Mouse (Mus musculus) retina, postnatal 7 days (tissue): ENCODE results near the gene Gm20388.

Experiments
- DNase-seq: peaks from one replicate; pipeline ENCODE4 v3.0.0-alpha.2; 2012; ENCODE audit warnings: low read depth, low spot score

The Gm20388 gene

DNA sequence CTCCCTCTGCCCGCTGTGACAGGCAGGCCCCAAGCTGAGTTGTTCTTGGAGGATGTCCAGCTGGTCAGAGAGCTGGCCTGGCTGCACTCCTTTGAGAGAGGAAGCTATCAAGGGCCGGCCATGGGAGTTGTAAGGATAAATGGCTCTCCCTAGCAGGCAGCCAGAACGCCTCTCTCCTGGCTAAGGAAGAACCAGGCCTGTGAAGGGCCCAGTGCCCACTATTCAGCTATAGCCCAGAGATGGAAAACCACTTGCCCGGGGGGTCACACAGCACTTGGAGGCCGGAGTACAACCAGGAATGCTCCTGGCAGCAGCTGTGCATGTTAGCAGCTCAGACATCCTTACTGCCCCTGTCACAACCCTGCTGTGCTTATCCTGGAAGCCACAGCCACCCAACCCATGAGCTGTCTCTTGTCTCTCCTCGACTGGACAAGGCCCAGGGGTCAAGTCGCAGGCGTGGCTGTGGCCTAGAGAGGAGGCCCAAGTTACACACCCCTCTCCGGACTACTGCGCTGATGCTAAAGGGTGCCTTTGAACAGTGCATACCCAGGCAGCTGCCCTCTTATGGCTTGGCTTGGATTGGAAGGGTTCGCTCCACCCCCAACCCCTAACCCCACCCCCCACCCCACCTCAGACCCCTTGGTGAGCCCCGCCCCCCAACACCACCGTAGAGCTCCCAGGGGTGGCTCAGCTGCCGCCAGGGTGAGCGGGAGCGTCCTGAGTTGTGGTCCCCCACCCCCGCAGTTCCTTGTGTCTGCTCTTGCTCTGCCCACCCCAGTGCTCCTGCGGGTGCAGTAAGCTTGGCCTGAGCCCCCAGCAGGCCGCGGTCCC lies 593.8 kb downstream of the Gm20388 start:
- DNase-seq = no peak

- DNase-seq = peak; percentile 76
Measured at GRCm38 (mm10) chr8:120505082-120505511, 594.5 kb downstream of the Gm20388 start.

- no peak for DNase-seq
Measured at GRCm38 (mm10) chr8:120505619-120506310, 595.1 kb downstream of the Gm20388 start.

GRCm38 (mm10) chr8:120506562-120506961 lies 595.9 kb downstream of the Gm20388 start:
- no peak for DNase-seq

DNA sequence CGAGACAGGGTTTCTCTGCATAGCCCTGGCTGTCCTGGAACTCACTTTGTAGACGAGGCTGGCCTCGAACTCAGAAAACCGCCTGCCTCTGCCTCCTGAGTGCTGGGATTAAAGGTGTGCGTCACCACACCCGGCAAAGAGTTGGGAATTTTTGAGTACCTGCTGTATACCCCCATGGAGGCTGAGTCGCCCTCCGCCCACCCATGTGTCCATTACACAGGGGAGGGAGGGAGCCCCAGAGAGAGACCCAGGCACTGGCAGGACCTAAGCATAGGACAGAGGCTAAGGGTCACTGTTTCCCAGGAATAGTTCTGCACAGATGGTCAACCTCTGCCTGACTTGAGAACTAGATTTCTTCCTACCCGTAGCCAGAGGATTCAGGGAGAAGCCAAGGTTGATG lies 596.6 kb downstream of the Gm20388 start:
- no peak for DNase-seq

DNA sequence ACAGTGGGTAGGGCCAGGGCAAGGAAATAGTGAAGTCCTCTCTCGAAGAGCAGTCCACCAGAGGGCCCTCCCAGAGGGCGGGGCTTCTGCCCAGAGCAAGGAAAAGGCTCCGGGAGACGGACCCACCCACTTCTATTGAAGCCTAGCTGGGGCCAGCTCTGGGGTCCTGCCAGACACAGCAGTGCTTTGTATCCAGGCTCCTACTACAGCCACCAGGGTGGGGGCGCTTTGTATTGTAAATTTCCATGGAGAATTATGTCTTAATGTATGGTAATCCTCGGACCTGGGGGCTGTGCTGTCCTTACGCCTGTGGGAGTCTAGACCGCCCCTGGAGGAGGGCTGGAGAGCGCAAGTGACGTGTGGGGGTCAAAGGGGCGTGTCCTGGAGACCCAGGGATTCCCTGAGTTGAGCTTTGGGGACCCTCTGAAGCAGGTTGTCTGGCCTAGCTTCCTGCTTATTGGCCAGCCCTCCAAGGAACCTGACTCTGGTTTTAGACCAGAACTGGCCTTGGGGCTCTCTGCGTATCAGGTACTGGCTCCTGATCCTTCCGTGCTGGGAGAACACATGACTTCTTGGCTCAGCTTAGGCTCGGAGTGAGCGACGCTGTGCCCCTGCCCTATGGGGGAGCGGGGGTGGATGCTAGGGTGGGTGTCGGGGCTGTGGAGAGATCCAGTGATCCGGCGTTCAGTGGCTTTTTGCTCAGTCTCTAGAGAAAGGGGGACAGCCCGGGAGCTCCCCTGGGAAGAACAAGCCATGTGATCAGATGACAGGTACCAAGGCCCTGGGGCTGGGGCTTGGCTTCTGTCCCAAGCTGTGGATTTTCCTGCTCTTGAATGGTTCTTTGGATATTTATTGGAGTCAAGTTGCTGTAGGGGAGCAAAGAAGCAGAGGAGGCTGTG lies 598.7 kb downstream of the Gm20388 start:
- no peak for DNase-seq

- no peak for DNase-seq
Measured at GRCm38 (mm10) chr8:120510035-120510416, 599.4 kb downstream of the Gm20388 start.

GRCm38 (mm10) chr8:120510863-120511457 lies 600.3 kb downstream of the Gm20388 start:
- no peak for DNase-seq

- no peak for DNase-seq
Measured at GRCm38 (mm10) chr8:120511737-120512136, 601.1 kb downstream of the Gm20388 start.

DNA sequence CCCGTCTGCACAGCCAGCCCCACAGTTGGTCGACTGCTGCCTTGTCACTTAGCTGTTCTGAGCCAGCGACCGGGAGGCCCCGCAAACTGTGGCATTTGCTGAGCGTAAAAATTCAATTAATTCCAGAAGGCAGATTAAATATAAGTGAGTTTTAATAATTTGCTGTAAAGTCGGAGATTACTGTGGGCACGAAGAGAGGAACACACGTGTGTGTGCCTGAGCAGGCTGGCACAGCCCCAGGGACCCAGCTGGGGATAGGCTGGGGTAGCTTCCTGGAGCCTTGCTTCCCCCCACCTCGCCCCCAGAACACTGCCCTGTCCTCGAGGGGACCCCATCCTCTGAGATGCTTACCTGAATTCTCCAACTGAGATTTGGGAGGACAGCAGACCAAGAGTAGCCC lies 601.7 kb downstream of the Gm20388 start:
- no peak for DNase-seq

GRCm38 (mm10) chr8:120513145-120513544 lies 602.5 kb downstream of the Gm20388 start:
- no peak for DNase-seq

DNA sequence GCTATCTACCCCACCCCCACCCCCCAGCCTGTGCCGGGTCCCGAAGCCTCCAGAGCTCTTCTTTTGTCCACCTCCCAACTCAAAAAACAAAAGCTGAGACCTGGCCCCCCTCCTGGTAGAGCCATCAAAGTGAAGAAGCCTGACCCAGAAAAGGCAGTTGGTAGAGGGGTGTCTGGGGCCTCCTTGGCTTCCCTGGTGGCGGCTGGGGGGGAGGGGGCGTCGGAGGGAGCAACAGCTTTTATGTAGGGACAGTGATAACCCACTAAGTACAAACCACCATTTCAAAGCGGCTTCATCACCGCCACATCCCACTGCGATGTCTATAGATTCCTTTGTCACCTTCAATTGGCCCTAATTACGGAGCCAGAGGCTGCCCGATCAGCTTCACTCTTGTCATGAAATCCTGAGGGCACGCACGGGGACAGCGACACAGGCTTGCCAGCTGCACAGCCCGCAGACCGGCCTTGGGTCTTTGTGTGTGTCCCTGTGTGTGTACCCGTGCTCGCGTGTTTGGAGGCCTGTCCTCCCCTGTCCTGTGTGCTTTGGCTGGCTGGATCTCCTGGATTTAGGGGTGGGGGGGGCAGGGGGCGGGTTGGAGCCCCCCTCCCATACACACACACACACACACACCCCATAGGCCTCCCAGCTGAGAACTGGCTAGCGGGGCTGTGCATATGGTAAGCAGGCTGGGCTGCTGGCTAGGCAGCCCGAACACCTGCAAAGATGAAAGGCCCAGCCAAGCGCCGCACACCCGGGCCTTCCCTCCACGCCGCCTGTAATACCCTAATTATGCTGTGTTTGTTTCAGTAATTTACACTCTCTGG lies 603.2 kb downstream of the Gm20388 start:
- no peak for DNase-seq

DNA sequence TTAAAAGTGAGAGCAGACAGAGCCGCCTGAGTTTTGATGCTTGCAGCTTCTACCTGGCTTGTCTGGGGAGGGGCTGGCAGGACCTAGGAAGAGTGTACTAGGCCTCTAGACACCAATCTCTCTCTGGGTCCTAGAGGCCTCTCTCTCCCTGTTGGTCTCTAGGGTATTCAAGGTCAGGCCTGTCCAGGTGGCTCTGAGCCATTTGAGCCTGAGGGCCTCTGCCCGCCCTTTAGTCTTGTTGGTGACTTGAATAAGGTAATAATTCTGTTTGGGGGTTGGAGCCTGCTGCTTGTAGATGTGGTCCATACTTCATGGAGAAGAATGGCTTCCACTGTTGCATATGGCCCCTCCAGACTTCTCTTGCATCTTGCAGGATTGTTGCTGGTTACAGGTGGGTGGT lies 604.6 kb downstream of the Gm20388 start:
- no peak for DNase-seq

GRCm38 (mm10) chr8:120515650-120516049 lies 605.0 kb downstream of the Gm20388 start:
- no peak for DNase-seq

DNA sequence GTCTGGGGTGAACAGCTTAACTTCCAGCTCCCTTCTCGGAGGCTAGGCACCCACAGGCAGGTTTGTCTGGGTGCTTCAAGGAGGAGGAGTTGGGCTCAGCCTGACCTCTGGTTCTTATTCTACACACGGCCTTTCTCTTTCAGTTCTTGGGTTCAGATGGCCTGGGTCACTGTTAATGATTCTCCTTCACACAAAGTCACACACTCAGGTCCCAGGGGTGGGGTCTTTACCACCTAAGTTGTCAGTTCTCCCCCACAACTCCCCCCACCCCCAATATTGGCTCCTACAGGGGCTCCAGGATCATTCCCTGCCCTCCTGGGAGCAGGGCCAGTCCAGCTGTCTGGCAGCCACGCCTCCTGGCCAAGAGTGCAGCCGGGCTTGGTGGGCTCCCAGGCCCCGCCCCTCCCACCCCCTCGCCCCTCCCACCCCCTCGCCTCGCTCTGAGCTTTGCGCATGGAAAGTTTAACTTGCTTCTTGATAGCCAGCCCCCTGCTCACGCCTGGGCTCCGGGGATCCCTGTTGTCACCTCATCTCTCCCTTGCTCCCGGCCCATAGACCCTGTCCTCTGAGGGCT lies 605.6 kb downstream of the Gm20388 start:
- DNase-seq = no peak

DNA sequence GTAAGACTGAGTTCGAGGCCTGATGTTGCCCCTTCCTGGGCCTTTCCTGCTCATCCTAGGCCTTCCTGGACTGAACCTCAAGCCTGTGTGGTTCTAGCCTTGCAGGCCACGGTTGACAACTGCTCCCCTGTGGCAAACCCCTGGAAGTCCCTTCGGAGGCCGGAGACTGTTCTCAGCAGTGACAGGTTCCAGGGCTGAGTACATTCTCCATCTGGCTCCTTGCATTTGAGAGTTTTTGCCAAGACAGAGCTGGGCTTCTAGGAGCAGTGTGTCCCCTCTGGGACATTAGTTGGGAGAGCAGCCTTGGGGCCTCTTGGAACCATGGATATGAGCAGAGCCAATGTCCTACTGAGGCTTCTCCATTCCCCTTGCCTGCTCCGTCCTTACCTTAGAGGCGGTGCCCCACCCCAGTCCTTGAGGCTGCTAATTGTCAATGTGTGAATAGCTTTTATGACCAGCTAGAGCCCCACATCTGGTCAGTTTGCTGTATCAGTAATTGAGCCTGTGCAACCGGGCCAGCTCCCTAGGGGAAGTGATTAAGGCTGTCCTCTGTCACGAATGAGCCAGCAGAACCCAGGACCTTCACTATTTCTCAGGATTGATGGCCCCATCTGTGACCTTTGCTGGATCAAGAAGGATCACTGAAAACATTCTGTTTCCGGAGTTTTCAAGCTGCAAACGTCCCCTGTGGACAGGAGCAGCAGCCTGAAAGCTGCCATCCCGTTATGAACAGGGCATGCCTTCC lies 607.2 kb downstream of the Gm20388 start:
- DNase-seq = no peak

GRCm38 (mm10) chr8:120518736-120519534 lies 608.3 kb downstream of the Gm20388 start:
- no peak for DNase-seq

- DNase-seq = no peak
Measured at GRCm38 (mm10) chr8:120520287-120520686, 609.6 kb downstream of the Gm20388 start.
